In the genomic region with DNA sequence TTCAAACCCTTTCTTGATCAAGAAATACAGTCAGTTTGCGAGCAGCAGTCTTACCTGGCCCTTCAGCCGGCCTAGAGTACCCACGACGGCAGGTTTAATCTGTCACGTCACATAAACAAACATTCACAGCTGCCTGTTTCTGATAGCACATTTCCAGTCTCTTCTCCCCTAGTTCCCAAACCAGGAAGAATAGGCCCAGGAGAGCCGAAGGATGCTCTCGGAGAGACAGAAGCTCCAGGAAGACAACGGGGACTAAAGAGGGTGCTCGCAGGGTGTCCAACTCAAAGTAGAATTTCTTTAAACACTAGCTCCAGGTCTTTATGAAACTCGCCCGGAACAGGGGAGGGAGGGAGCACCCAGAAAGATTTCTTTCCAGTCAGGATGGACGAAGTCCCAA, we compare ENCODE assay signal across 9 mouse cellular contexts. TPM values are rescaled to one million over a fixed set of nuclear protein-coding genes. Genes with fewer than 3 reads are reported as not detected.
DNase-seq lines count a peak whose midpoint lies in the region; ATAC-seq lines count a peak whose summit lies in the region.
"Had no signal": no experiment of that assay in that cellular context is flagged by ENCODE, and none has a peak within 500 bp of the region (broad histone marks: within the 10 kb centered on the region; RNA-seq: fewer than 3 reads in every experiment).

No protein-coding gene starts in this region.

- peak overlapping the region; percentile 99 for H3K4me2 ChIP-seq in kidney, embryonic 16.5 days (replicated peaks; ENCODE audit: low read depth, low read length)
- H3K4me2 ChIP-seq in embryonic facial prominence, embryonic 12.5 days (replicated peaks), result peak overlapping the region; percentile 97
- peak overlapping the region; percentile 98 for H3K4me2 ChIP-seq in intestine, embryonic 16.5 days (ENCODE audit: low read depth, low read length)

- H3K9ac ChIP-seq in kidney, embryonic 16.5 days (replicated peaks; ENCODE audit: low read length), result peak overlapping the region; percentile 69
- H3K9ac ChIP-seq in embryonic facial prominence, embryonic 12.5 days, result peak overlapping the region; percentile 68; the same call in 1 of the 2 replicates
- H3K9ac ChIP-seq in intestine, embryonic 16.5 days (ENCODE audit: low read depth, low read length), result peak overlapping the region; percentile 72

- H3K4me1 ChIP-seq in kidney, embryonic 16.5 days (ENCODE audit: insufficient read depth, low read length), result peaks cover 18% of the 10 kb centered on the region
- H3K4me1 ChIP-seq in embryonic facial prominence, embryonic 12.5 days, result peaks cover 19% of the 10 kb centered on the region
- H3K4me1 ChIP-seq in intestine, embryonic 16.5 days (ENCODE audit: control insufficient read depth, insufficient read depth, low read length), result peaks cover 8% of the 10 kb centered on the region; the same call in 1 of the 2 replicates

- H3K4me3 ChIP-seq in kidney, embryonic 16.5 days (ENCODE audit: low read length), result peak overlapping the region; percentile 58
- peak overlapping the region; percentile 59 for H3K4me3 ChIP-seq in embryonic facial prominence, embryonic 12.5 days
- peak overlapping the region; percentile 64 for H3K4me3 ChIP-seq in intestine, embryonic 16.5 days (ENCODE audit: low read length)

- H3K36me3 ChIP-seq in kidney, embryonic 16.5 days (ENCODE audit: insufficient read depth, low read length), result no peaks in the 10 kb centered on the region
- H3K36me3 ChIP-seq in embryonic facial prominence, embryonic 12.5 days, result no peaks in the 10 kb centered on the region
- no peaks in the 10 kb centered on the region for H3K36me3 ChIP-seq in intestine, embryonic 16.5 days (ENCODE audit: control insufficient read depth, insufficient read depth, low read length)

- 8% methylated on average over 12 of the region's 12 CpGs for WGBS in kidney, embryonic 16.5 days
- WGBS in embryonic facial prominence, embryonic 12.5 days, result 2% methylated on average over 12 of the region's 12 CpGs
- WGBS in intestine, embryonic 16.5 days, result 12% methylated on average over 12 of the region's 12 CpGs

- H3K27me3 ChIP-seq in kidney, embryonic 16.5 days (ENCODE audit: insufficient read depth, low read length), result peaks cover 25% of the 10 kb centered on the region
- H3K27me3 ChIP-seq in embryonic facial prominence, embryonic 12.5 days, result peaks cover 54% of the 10 kb centered on the region
- peaks cover 10% of the 10 kb centered on the region for H3K27me3 ChIP-seq in intestine, embryonic 16.5 days (replicated peaks; ENCODE audit: control insufficient read depth, insufficient read depth, low read length)
- H3K27me3 ChIP-seq: Patski had no signal

- no peaks in the 10 kb centered on the region for H3K9me3 ChIP-seq in kidney, embryonic 16.5 days (ENCODE audit: low read length)
- H3K9me3 ChIP-seq in embryonic facial prominence, embryonic 12.5 days, result no peaks in the 10 kb centered on the region
- H3K9me3 ChIP-seq in intestine, embryonic 16.5 days (ENCODE audit: control insufficient read depth, low read length), result no peaks in the 10 kb centered on the region

- no peak for DNase-seq in kidney, adult 18-20 months
- peak; percentile 42 for DNase-seq in neural tube, embryonic 10.5 days (ENCODE audit: extremely low spot score, low spot score)
- DNase-seq in cerebellum, postnatal 36 days, result no peak
- no peak for DNase-seq in left cerebral cortex, adult 8-10 months (ENCODE audit: low spot score in 2 of 2)
- DNase-seq in embryo, embryonic 11 days, result no peak

- H3K27ac ChIP-seq in kidney, embryonic 16.5 days (ENCODE audit: low read length), result no peak overlapping the region
- H3K27ac ChIP-seq in embryonic facial prominence, embryonic 12.5 days, result no peak overlapping the region
- H3K27ac ChIP-seq in intestine, embryonic 16.5 days (ENCODE audit: low read length), result no peak overlapping the region

- no peak for ATAC-seq in kidney, embryonic 16.5 days (ENCODE audit: low FRiP score, low TSS enrichment)
- ATAC-seq in embryonic facial prominence, embryonic 12.5 days (ENCODE audit: insufficient number of reproducible peaks, insufficient read depth, low FRiP score, low TSS enrichment), result no peak
- no peak for ATAC-seq in intestine, embryonic 16.5 days

RNA-seq across cellular contexts. Expression of gene Fhdc1, which starts 1.3 kb away (rescaled TPM):
- polyA plus RNA-seq in kidney, embryonic 16.5 days (2015; fragmentation: Nextera tagmentation; extraction: Ambion mirVana), result 3.1 and 3.9 TPM in 2 replicates
- 5.9 and 6.6 TPM in 2 replicates for polyA plus RNA-seq in embryonic facial prominence, embryonic 12.5 days (2016; fragmentation: Nextera tagmentation; extraction: Ambion mirVana)
- polyA plus RNA-seq in intestine, embryonic 16.5 days (2015; fragmentation: Nextera tagmentation; extraction: Ambion mirVana), result 6.6 and 8.8 TPM in 2 replicates
- total RNA-seq in left cerebral cortex, adult 8-10 months (2022), result 1 to 10 TPM; 4.1 to 6.3 (median 5.1) TPM
